Mouse (Mus musculus) C2C12 (cell line): ENCODE measurements around the gene Gm49322. TPM values are rescaled to one million over a fixed set of nuclear protein-coding genes. Genes with fewer than 3 reads are reported as not detected.

Experiments used
- H3K27me3 ChIP-seq: one replicate; pipeline ENCODE4 v1.6.1; 2011; ENCODE audit not compliant: control insufficient read depth, insufficient read depth, insufficient read length
- H3K36me3 ChIP-seq: one replicate; pipeline ENCODE4 v1.6.1; 2011; ENCODE audit not compliant: control insufficient read depth, insufficient read depth
- H3K4me3 ChIP-seq: one replicate; pipeline ENCODE4 v1.5.1; 2011; ENCODE audit warnings: mild to moderate bottlenecking, control low read depth; ENCODE audit not compliant: poor library complexity, insufficient read depth, severe bottlenecking
- H3K79me2 ChIP-seq: one replicate; pipeline ENCODE4 v1.6.1; 2011; ENCODE audit not compliant: control insufficient read depth, insufficient read depth
- H3K79me3 ChIP-seq: one replicate; pipeline ENCODE4 v1.6.1; 2011; ENCODE audit warnings: low read depth, control low read depth
- H3ac ChIP-seq: one replicate; pipeline ENCODE3; 2011; ENCODE audit warnings: low read depth; ENCODE audit not compliant: control insufficient read depth, insufficient read length
- CEBPB ChIP-seq: IDR thresholded peaks from one replicate; pipeline ENCODE4 v1.6.1; 2011; ENCODE audit warnings: low read depth, mild to moderate bottlenecking, control low read depth, moderate library complexity
- CTCF ChIP-seq: IDR thresholded peaks from one replicate; pipeline ENCODE4 v1.5.1; 2011; ENCODE audit not compliant: control insufficient read depth, insufficient read depth, insufficient read length
- FOSL1 ChIP-seq: IDR thresholded peaks from one replicate; pipeline ENCODE4 v1.8.0; 2011; ENCODE audit warnings: mild to moderate bottlenecking, low read length; ENCODE audit not compliant: poor library complexity, insufficient read depth, severe bottlenecking
- MAX ChIP-seq: IDR thresholded peaks from one replicate; pipeline ENCODE4 v1.6.1; 2011; ENCODE audit warnings: mild to moderate bottlenecking, control low read depth
- MYOD1 ChIP-seq: IDR thresholded peaks from one replicate; pipeline ENCODE4 v1.6.1; 2011; ENCODE audit warnings: low read depth; ENCODE audit not compliant: control insufficient read depth, insufficient read length
- MYOG ChIP-seq: IDR thresholded peaks from one replicate; pipeline ENCODE4 v1.6.1; 2011; ENCODE audit not compliant: control insufficient read depth, insufficient read length; ENCODE audit errors: extremely low read depth
- USF1 ChIP-seq: IDR thresholded peaks from one replicate; pipeline ENCODE4 v1.6.1; 2011; ENCODE audit warnings: low read depth, mild to moderate bottlenecking, control low read depth, moderate library complexity
- polyA plus RNA-seq: library from polyadenylated mRNA; unstranded; fragments of >200 nt; fragmentation: generic; extraction: Trizol; gene quantifications from one replicate; pipeline ENCODE4 v1.2.1, GENCODE M21; 2012; ENCODE audit warnings: missing spikeins

The Gm49322 gene
- polyA plus RNA-seq, 1 experiment = 1.0 TPM

GRCm38 (mm10) chr10:80656863-80657623 lies 51.2 kb downstream of the Gm49322 start, which contains the start of gene Btbd2:
Btbd2 (minus strand) TSS chr10:80657071.
- H3K36me3 ChIP-seq = no peaks in the 10 kb centered on the region
- H3K79me2 ChIP-seq = peaks cover 38% of the 10 kb centered on the region
- no peak for TF ChIP-seq MYOG
- no peak for TF ChIP-seq MAX
- TF ChIP-seq USF1 = no peak
- no peak for TF ChIP-seq CEBPB
- TF ChIP-seq MYOD1 = no peak
- TF ChIP-seq FOSL1 = no peak
- no peak for TF ChIP-seq CTCF
- peak within 1 kb of the TSS; percentile 89 for H3K4me3 ChIP-seq
- no peaks in the 10 kb centered on the region for H3K27me3 ChIP-seq
- peaks cover 7% of the 10 kb centered on the region for H3K79me3 ChIP-seq
- H3ac ChIP-seq = peak within 1 kb of the TSS; percentile 100

DNA sequence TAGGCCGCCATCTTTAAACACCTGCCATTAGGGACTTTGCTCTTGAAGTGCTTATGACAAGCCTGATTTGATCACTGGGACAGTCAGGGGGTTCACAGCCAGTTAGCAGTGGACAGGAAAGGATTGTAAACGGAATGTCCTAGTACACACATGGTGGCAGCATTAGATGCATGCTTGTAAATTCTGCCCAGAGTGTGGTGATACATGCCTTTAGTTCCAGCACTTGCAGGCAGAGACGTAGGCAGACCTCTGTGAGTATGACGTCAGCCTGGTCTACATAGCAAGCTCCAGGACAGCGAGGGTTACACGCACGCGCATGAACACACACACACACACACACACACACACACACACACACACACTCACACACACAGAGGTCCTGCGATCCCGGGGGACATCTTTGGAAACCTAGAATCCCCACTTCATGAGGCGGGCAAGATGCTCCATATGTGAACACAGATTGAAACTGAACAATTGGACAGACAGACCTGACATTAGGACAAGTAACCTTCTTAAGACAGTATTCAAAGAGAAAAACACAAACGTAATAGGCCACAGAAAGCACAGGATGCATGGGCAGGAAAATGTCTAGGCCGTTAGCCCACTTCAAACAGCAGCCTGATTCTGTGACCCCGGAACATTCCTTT lies 52.5 kb downstream of the Gm49322 start:
- Histone ChIP-seq H3K79me2 (peaks cover 26% of the 10 kb centered on the region), H3K4me3 (no peak overlapping the region), H3K36me3 (no peaks in the 10 kb centered on the region), H3K79me3 (peaks cover 7% of the 10 kb centered on the region), H3K27me3 (no peaks in the 10 kb centered on the region), H3ac (no peak overlapping the region)
- no peak for TF ChIP-seq CEBPB
- no peak for TF ChIP-seq MYOG
- TF ChIP-seq USF1 = no peak
- TF ChIP-seq MYOD1 = no peak
- TF ChIP-seq CTCF = no peak
- no peak for TF ChIP-seq FOSL1
- no peak for TF ChIP-seq MAX

DNA sequence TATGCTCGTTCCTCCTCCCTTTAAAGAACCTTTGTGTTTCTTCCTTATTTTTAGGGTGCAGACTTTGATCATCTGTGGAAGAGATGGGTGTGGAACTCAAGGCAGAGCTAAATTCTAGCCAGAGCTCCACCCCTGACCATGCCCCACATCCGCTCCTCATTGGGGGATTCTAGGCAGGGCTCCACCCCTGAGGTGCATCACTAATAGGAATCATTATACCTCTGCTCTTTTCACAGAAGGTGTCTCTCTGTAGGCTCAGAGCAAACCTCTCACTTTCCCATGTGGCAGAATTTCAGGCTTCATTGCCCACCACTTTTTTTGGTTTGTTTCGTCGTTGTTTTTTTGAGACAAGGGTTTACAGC lies 53.0 kb downstream of the Gm49322 start:
- TF ChIP-seq MAX = no peak
- no peak for TF ChIP-seq FOSL1
- TF ChIP-seq CTCF = no peak
- no peak for TF ChIP-seq USF1
- no peak for TF ChIP-seq CEBPB
- TF ChIP-seq MYOD1 = no peak
- no peak for TF ChIP-seq MYOG
- Histone ChIP-seq H3K4me3 (no peak overlapping the region), H3K36me3 (no peaks in the 10 kb centered on the region), H3K79me2 (peaks cover 21% of the 10 kb centered on the region), H3K79me3 (peaks cover 7% of the 10 kb centered on the region), H3ac (no peak overlapping the region), H3K27me3 (no peaks in the 10 kb centered on the region)

GRCm38 (mm10) chr10:80659213-80659612 lies 53.4 kb downstream of the Gm49322 start:
- Histone ChIP-seq H3K36me3 (no peaks in the 10 kb centered on the region), H3K79me3 (peaks cover 7% of the 10 kb centered on the region), H3K4me3 (peak overlapping the region; percentile 25), H3ac (peak overlapping the region; percentile 59), H3K27me3 (no peaks in the 10 kb centered on the region), H3K79me2 (peaks cover 18% of the 10 kb centered on the region)
- TF ChIP-seq USF1 = no peak
- no peak for TF ChIP-seq MYOG
- TF ChIP-seq MYOD1 = no peak
- peak; percentile 51 for TF ChIP-seq MAX

- no peak overlapping the region for H3K4me3 ChIP-seq
- H3K79me2 ChIP-seq = no peaks in the 10 kb centered on the region
- peaks cover 5% of the 10 kb centered on the region for H3K36me3 ChIP-seq
- H3K79me3 ChIP-seq = no peaks in the 10 kb centered on the region
- TF ChIP-seq CEBPB (no peak), MYOG (no peak), CTCF (peak; percentile 39)
- no peaks in the 10 kb centered on the region for H3K27me3 ChIP-seq
- H3ac ChIP-seq = no peak overlapping the region
Measured at GRCm38 (mm10) chr10:80661149-80661548, 55.3 kb downstream of the Gm49322 start.

DNA sequence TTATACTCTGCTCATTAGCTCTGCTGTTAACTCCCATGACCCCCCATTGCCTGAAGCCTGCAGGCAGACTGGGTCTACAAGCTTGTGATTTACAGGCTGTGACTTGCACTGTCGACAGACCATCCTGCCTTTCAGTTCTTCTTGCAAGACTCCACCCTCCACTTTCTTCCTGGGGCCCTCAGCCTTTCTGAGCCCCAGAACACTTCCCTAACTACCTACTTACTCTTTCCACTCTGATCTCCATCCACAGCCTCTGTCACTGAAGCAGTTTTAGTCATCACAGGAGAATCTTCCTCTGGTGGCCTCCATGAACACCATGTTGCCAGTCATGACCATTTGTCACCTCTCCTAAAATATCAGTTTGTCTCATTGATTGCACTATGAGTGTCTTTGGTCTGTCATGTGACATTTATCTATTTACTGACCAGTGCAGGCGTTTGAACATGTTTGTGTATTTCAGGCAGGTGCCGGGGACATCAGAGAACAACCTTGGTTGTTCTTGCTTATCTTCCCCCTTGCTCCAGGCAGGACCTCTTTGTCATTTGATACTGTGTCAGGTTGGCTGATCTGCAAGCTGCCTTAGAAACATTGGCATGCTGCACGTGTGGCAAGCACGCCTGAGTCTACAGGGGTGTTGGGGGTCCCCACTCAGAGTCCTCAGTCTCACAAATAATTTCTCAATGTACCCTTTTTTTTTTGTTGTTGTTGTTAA lies 57.8 kb downstream of the Gm49322 start:
- Histone ChIP-seq H3K79me3 (no peaks in the 10 kb centered on the region), H3K79me2 (no peaks in the 10 kb centered on the region), H3K36me3 (peaks cover 30% of the 10 kb centered on the region), H3ac (no peak overlapping the region), H3K27me3 (no peaks in the 10 kb centered on the region), H3K4me3 (no peak overlapping the region)
- TF ChIP-seq MAX (no peak), CTCF (no peak), MYOG (no peak), MYOD1 (no peak), CEBPB (no peak), USF1 (no peak), FOSL1 (no peak)
